Mouse (Mus musculus) adrenal gland, postnatal 4 days (tissue): ENCODE measurements at regions not wholly inside any gene's neighbourhood (a gene's known extent, or its start where the extent isn't known, plus 50 kb on each side); places are given as distances from the start of the nearest gene placed in this dataset.
"Not testable (repeated sequence)": the region's sequence is repeated elsewhere in the genome, so short reads cannot be mapped to it uniquely, and the experiment has no call there.

Experiments used
- DNase-seq, 2 experiments: peaks; one replicate each; pipeline ENCODE4 v3.0.0; 2021 to 2022; ENCODE audit warnings: low spot score in 2 of 2, mixed read lengths in 2 of 2

GRCm38 (mm10) chr17:17293932-17294534 lies 80.1 kb upstream of the Riok2 start:
- peak; percentile 29 to 73 for DNase-seq

- DNase-seq, result not testable (repeated sequence)
Observed at GRCm38 (mm10) chr17:17295037-17295436, 79.1 kb upstream of the Riok2 start.

DNA sequence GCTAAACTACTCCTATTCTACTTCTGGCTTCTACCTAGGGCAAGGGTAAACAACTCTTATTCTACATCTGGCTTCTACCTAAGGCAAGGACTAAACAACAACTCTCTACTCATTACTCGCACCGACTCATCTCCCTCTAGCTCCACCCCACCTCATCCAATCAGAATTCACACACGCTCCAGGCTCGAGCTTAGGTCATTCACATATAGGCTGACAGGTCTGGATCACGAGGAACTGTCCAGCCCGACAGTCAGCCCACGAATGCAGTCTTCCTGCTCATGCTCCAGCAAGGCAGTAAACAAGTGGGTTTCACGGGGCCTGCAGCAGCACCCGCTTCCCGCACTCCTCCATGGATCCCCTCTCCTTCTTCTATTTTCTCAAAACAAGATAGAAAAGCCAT lies 70.6 kb upstream of the Riok2 start:
- DNase-seq, result not testable (repeated sequence)
